Mouse (Mus musculus) T-cell, adult 66 days (primary cell): ENCODE results near the gene Oaz3. TPM values are rescaled to one million over a fixed set of nuclear protein-coding genes. Genes with fewer than 3 reads are reported as not detected.

Source experiments
- total RNA-seq, 2 experiments: library from RNA; stranded (reverse); gene quantifications; 3 replicates in 1 of 2; 4 replicates in 1 of 2; pipeline ENCODE4 v1.2.4; 2023

The Oaz3 gene
- total RNA-seq: under 1 TPM in 1 of 2 experiments, not detected in 1; 0.44 TPM

GRCm38 (mm10) chr3:94443597-94443964 is at the start of gene Oaz3:
Gene Oaz3, minus strand, starts transcription at chr3:94443915.

GRCm38 (mm10) chr3:94480291-94480884 is 36.7 kb upstream of the Oaz3 start, which contains the start of gene Riiad1:
Gene Riiad1, minus strand, starts transcription at chr3:94480341.

GRCm38 (mm10) chr3:94477981-94478422 is 34.3 kb upstream of the Oaz3 start, which contains the start of gene Celf3:
Gene Celf3, plus strand, starts transcription at chr3:94478295.

GRCm38 (mm10) chr3:94442951-94443596 is 641 bp downstream of the Oaz3 start, which contains the start of gene Mrpl9:
Gene Mrpl9, plus strand, starts transcription at chr3:94443318.

DNA sequence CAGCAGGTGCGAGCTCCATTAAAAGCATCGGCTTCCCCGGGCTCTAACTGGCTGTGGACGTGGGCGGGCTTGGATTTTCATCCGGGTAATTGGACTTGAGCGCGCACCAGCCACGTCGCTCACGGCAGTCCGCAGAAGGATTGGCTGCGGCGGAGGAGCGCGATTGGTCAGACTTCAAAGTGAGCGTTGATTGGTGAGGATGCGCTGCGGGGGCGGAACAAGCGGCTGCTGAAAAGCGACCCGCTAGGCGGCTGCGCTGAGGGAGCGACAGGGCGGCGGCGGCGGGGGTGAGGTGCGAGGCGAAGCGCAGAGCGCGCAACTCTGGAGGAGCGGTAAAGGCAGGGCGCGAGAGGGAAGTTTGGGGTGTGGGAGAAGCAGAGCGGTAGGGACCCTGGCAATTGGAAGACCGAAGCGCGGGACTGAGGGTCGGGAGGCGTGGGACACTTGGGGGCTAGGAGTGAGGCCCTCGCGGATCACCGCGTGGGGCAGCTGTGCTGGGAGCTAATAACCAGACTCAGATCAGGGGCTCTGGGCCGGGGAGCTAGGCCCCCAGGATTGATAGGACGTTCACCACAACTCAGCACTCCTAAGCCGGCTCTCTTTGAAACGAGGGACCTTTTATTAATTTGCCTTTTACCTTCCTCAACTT is 30.6 kb downstream of the Oaz3 start, which contains the start of gene Tdrkh:
Gene Tdrkh (plus strand): TSS at position 243 of the 649 bp plus-strand sequence.

GRCm38 (mm10) chr3:94398217-94398616 is 45.5 kb downstream of the Oaz3 start, which contains the start of gene Lingo4:
Gene Lingo4, plus strand, starts transcription at chr3:94398517.

Other genes with a start within 250 kb of the Oaz3 start
- gene Gm5286, start 247.2 kb downstream of the Oaz3 start, total RNA-seq: not detected
- not detected for gene Gm4778, start 179.9 kb downstream of the Oaz3 start, total RNA-seq
- 1 to 10 TPM; 4.8 to 8.9 TPM for gene Them4, start 133.8 kb downstream of the Oaz3 start, total RNA-seq
- not detected for gene Them5, start 101.8 kb downstream of the Oaz3 start, total RNA-seq
- gene C2cd4d, start 81.5 kb downstream of the Oaz3 start, total RNA-seq: not detected
- gene Rorc, start 71.1 kb downstream of the Oaz3 start, total RNA-seq: 1 to 10 TPM; 1.5 to 2.6 TPM
- under 1 TPM; 0.52 to 0.56 TPM for gene Lingo4, start 45.4 kb downstream of the Oaz3 start, total RNA-seq
- 1 to 10 TPM; 5.6 to 6.8 TPM for gene Tdrkh, start 30.6 kb downstream of the Oaz3 start, total RNA-seq
- gene Mrpl9, start 597 bp downstream of the Oaz3 start, total RNA-seq: 10 to 100 TPM; 66.8 to 68.7 TPM
- not detected for gene Celf3, start 34.4 kb upstream of the Oaz3 start, total RNA-seq
- 1 to 10 TPM in 1 of 2 experiments, not detected in 1; 1.8 TPM for gene Riiad1, start 36.4 kb upstream of the Oaz3 start, total RNA-seq
- gene Snx27, start 138.8 kb upstream of the Oaz3 start, total RNA-seq: 10 to 100 TPM; 36.3 to 39.2 TPM
- not detected for gene Gm10972, start 199.2 kb upstream of the Oaz3 start, total RNA-seq
- gene Tuft1, start 215.0 kb upstream of the Oaz3 start, total RNA-seq: 1 to 10 TPM; 2.8 to 4.2 TPM
- not detected for gene Selenbp2, start 249.6 kb upstream of the Oaz3 start, total RNA-seq